Mouse (Mus musculus): Measurements from ENCODE around the gene Borcs7. TPM values are rescaled to one million over a fixed set of nuclear protein-coding genes. Genes with fewer than 3 reads are reported as not detected.

Gene Borcs7
- total RNA-seq (2021), result 10 to 100 TPM; 21.4 to 23.7 TPM

DNA sequence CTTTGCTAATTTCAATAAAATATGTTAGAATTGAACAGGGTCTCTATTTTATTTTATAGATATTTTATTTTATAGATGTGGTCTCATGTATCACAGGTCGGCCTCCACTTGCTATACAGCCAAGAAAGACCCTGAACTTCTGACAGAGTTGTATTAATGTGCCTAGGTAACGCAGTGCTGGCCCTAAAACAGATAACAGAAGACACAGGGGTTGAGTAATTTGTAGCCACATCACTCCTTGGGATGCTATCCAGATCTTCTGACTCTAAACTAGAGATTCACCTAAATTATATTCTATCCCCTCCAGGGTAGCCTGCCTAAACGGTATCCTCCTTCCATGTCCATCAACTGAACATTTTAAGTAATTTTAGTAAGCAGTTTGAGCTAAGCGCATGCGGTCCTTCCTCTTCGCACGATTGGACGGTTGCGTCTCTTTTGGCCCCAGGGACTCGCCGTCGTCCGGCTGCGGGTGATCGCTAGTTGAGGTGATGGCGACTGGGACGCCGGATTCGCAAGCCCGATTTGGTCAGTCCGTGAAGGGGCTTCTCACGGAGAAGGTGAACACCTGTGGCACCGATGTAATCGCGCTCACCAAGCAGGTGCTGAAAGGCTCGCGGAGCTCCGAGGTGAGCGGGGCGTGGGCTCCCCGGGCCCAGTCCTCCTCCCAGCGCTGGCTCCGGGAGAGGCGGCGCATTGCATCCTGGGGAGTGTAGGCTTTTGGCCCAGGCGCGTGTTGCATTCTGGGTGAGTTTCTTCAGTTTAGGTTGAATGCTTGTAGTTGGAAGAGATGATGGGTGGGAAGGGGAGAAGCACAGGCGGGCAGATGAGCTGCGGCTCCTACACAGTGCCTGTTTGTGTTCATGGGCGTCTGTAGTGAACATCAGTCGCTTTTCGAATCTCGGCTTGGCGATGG is at the start of gene Borcs7:
Borcs7 (plus strand) TSS at position 447 of the 913 bp plus-strand sequence.
- intact Hi-C loops (cut with DNase I), result no loop called here
- peak; percentile 83 to 90 for DNase-seq (ENCODE audit: extremely low spot score in 1 of 2, low spot score in 2 of 2)

DNA sequence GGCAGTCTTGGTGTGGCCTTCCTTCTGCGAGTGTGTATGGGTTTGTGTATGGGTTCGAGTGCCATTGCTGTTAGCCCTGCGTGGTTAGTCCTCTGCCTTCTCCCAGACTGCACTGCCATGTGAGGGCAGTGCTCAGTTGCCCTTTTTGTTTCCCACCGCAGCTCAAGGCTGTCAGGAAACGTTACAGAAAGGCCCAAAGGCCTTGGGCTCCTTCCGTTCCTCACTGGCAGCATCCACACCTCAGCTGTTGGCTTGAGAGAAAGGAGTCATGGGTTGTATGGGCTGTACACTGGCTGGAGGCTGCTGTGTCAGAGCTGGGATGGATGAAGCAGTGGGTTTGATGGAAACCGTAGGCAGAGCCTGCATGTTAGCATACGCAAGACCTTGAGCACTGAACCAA is 48.9 kb upstream of the Borcs7 start:
- no peak for DNase-seq (ENCODE audit: extremely low spot score in 1 of 2, low spot score in 2 of 2)
- intact Hi-C loops (cut with DNase I), result loop anchor here (5.0 kb wide), 1 partner anchor 38 kb away; no protein-coding TSS in a partner anchor

DNA sequence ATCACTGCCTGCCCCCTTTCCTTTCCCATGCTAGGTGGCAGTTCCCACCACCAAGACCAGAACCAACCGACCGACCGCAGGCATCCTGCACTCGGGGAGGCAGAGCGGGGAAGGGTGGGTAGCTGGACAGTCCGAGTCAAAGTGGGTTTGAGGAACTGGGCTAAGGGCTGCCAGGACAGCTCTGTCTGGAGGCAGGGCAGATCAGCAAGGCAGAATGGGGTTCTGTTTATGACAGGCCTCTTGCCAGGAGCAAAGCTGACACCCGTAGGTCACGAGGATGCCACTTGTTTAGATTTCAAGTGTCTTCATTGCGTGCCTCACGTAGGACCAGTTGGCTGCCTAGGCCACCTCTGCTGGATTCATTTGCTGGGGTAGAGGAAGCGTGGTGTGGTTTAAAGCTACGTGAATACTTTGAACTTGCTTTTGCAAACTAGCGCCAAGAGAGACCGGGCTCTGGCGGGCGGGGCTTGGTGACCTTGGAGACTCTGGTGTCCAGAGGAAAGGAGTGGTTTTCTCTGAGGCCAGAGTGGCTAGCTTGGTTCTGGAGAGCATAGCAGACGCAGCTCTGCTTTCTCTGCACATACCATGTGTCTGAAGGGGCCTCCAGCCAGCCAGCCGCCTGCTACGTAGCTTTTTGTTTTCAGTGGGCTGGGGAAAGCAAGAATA is 48.2 kb upstream of the Borcs7 start:
- intact Hi-C loops (cut with DNase I), result loop anchor here (5.0 kb wide), 1 partner anchor 39 kb away; no protein-coding TSS in a partner anchor
- DNase-seq (ENCODE audit: extremely low spot score in 1 of 2, low spot score in 2 of 2), result peak in 1 of 2 experiments; percentile 78

DNA sequence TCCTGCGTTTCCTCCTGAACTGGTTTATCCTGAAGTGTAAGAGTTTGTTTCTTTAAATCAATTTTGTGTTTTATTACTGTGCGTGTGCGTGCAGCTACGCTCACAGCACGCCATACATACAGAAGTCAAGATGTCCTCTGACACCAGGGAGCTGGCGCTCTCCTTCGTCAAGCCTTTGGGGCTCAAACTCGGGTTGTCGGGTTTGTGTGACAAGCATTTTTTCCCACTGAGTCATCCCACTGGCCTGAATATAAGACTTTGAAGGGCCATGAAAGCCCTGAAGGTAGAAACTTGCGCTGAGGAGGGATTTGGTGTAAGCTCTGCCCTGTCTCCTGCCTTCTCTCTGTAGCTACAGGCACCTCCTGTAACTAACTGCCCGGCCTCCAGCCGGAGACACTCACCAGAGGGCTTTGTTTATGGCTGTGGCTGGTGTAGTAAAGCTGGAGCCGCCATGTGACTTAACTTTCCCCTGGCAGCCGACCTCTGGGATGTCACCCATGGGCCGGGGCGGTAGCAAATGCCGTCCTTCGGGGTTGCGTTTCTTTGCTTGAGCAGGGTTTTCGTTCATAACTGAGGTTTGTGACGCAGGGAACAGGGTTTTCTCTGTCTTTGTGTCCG is 47.5 kb upstream of the Borcs7 start:
- intact Hi-C loops (cut with DNase I), result loop anchor here (5.0 kb wide), 1 partner anchor 40 kb away; no protein-coding TSS in a partner anchor
- DNase-seq (ENCODE audit: extremely low spot score in 1 of 2, low spot score in 2 of 2), result no peak

DNA sequence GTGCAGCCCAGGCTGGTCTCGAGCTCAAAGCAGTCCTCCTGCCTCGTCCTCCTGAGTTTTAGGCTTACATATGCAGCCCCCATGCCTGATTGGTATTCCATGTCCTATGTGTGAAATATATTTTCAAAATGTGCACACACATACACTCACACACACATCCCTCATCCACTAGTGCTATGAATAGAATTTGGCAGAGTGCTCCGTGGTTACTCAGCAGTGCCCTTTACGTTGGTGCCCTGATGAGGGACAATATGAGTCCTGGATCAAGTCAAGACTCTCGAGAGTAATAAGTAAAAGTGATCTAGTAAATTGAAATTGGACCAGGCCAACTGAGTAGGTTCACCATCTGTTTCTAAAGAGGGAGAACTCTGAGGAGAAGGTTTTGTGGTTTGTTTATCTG is 46.5 kb upstream of the Borcs7 start:
- DNase-seq (ENCODE audit: extremely low spot score in 1 of 2, low spot score in 2 of 2), result no peak

DNA sequence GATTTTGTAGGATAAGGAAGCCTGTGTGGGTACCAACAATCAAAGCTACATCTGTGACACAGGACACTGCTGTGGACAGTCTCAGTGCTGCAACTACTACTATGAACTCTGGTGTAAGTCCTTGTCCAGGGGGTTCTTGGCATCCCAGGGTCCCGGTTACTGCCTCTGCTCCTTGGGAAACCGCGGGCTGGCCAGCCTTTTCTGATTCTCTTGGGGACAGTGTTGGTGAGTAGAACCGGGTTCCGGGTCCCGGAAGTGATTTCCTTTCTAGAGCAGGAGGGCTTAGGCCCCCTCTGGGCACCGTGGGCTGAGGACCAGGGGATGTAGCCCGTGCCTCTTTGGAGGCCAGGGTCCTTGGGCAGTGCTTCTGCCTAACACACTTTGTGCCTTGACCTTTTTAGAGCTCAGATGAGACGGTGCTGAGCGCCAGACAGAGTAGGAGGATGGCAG is 45.3 kb upstream of the Borcs7 start:
- no peak for DNase-seq (ENCODE audit: extremely low spot score in 1 of 2, low spot score in 2 of 2)
- intact Hi-C loops (cut with DNase I), result loop anchor here (5.0 kb wide), 1 partner anchor 42 kb away; no protein-coding TSS in a partner anchor

More for the DNA sequence above, 46.5 kb upstream of the Borcs7 start:
- intact Hi-C loops (cut with DNase I), result loop anchor here (5.0 kb wide), 1 partner anchor 41 kb away; no protein-coding TSS in a partner anchor

DNA sequence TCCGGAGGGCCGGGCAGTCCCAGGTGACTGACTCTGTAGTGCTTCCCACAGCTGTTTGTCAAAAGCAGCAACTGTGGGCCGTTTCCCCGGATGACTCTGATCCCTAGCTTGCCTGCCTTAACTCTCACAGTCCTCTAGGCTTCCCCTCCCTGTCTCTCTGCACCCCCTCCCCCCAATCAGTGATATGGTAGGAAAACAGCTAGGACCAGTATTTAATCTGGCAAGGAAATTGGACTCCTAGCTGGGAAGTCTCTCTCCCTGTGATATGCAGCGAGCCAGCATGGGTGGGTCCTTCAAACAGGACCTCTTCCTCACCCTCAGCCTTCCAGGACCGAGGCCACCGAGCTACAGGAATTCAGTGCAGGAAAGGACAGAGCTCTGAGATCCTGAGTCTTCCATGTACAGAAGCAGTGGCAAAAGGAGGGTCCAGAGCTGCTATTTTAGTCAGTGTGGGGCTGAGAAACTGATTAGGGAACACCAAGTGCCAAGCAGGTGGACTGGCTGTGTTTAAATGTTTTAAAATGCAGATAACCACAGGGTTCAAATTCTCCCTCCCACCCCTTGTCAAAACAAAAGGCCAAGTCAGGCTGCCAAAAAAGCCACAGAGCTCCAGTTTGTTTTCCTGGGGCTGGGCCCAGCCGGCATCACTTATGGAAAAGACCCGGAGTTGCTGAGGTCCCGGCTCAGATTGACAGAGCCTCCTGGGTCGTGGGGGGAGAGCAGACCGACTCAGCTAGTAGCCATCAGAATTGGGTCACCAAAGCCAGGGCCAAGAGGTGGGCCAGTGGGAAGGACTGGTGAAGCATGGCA is 44.7 kb upstream of the Borcs7 start:
- peak; percentile 40 to 68 for DNase-seq (ENCODE audit: extremely low spot score in 1 of 2, low spot score in 2 of 2)
- intact Hi-C loops (cut with DNase I), result loop anchor here (5.0 kb wide), 1 partner anchor 43 kb away; no protein-coding TSS in a partner anchor

DNA sequence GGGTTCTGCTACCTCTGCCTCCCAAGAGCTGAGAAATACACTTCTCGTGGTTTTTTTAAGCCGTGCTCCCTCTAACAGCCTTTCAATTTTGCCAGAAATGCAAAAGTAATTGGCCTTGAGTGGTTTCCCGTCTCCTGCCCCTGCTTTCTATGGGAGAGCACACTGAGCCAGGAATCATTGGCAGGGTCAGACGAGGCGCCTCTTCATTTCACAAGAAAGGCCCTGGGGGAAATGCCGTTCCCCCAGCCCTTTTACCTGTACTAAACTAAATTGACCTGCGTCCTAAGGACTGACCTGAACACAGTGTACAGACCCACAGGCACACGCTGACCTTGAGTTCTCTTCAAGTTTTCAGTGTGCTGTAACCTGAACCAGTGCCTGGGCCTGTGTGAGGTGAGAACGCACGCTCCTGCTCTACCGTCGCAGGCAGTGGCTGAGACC is 43.6 kb upstream of the Borcs7 start:
- DNase-seq (ENCODE audit: extremely low spot score in 1 of 2, low spot score in 2 of 2), result no peak
- intact Hi-C loops (cut with DNase I), result no loop called here

DNA sequence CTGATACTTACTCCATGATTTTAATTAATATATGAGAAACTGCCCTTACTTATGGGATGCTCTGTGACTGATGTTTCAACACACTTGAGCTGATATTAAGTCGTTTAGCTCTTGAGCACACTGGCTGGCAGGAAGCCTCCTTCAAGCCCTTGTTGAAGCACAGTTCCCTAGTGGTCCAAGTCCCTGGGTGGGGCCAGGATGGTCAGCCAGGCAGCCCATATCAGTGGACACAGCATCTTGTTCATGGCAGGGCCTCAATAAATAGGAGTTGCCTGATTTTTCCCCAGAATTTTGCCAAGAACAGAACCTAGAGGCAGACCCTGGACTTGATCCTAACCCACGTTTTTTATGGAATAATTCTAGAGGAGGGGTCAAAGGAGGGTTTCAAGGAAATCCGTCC is 42.5 kb upstream of the Borcs7 start:
- no peak for DNase-seq (ENCODE audit: extremely low spot score in 1 of 2, low spot score in 2 of 2)
- intact Hi-C loops (cut with DNase I), result no loop called here

DNA sequence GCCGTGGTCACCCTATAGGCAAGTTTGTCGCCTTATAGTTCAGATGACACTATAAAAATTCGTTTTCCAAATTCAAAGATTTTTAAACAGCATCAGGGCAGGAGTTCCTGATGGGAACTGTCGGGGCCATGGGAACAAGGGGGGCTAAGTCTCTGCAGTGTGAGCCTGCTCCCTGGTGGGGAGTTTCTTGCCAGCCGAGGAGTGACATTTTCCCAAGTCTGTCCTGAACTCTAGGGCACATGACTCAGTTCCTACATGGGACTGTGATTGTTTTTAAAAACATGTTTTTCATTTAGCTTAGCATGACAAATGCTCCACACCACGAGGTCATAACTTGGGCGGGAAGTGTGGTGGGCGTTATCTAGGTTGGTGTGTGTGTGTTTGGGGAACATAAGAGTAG is 41.9 kb upstream of the Borcs7 start:
- intact Hi-C loops (cut with DNase I), result no loop called here
- no peak for DNase-seq (ENCODE audit: extremely low spot score in 1 of 2, low spot score in 2 of 2)

DNA sequence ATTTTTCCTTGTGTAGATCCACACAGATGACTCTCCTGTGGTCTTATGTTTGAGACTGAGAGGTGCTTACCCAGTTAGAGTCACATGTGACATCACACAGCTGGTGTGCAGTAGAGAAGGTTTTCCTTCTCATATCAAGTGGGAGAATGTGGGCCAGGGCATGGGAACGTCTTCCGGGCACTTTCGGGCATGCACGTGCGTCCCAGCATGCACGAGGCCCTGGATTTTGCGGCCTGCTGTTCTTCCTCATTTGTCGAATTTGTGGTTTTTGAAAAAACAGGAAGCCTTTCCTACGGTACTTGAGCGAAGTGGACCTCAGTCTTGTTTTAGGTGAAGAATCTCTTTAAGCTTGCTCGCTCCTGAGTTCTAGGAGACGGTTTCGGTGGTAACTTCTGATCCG is 41.1 kb upstream of the Borcs7 start:
- DNase-seq (ENCODE audit: extremely low spot score in 1 of 2, low spot score in 2 of 2), result no peak
- intact Hi-C loops (cut with DNase I), result no loop called here

DNA sequence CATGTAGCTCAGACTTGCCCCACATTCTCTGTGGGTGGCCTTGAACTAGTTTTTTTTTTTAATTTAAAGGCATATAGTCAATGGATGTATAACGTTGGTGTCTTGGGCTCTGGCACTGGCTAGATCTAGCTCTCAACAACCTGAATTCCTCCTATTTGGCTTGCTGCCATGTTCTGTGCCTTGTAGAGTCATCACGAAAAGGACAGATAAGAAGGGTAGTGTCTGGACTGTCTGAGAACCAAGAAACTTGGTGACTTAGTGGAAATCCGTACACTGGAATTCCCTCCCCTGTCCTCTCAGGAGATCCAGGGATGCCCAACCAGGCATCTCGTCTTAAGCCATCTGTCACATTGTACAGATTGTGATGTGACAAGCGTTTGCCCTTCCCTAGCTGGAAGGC is 36.5 kb upstream of the Borcs7 start:
- no peak for DNase-seq (ENCODE audit: extremely low spot score in 1 of 2, low spot score in 2 of 2)
- intact Hi-C loops (cut with DNase I), result no loop called here

DNA sequence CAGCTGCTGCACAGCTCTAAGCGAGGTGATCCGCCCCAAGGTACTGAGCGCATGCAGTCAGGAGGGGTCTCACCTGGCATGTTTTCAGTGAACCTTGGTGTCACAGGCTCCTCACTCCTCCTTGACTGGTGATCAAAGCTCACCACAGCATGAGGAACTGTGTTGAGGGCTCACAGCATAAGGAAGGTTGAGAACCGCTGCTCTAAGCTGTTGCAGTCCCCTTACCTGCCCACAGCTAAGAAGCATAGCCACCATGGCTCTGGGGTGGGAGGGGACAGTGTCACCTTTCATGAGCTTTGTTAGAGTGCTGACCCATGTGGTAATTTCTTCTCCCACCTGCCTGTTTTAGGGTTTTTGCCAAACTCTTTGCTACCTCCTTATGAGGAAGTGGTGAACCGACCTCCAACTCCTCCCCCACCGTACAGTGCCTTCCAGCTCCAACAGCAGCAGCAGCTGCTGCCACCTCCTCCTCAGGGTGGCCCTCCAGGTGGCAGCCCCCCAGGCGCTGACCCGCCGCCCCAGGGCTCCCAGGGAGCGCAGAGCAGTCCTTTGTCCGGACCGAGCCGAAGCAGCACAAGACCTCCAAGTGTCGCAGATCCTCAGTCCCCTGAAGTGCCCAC is 36.0 kb upstream of the Borcs7 start:
- intact Hi-C loops (cut with DNase I), result no loop called here
- DNase-seq (ENCODE audit: extremely low spot score in 1 of 2, low spot score in 2 of 2), result no peak

DNA sequence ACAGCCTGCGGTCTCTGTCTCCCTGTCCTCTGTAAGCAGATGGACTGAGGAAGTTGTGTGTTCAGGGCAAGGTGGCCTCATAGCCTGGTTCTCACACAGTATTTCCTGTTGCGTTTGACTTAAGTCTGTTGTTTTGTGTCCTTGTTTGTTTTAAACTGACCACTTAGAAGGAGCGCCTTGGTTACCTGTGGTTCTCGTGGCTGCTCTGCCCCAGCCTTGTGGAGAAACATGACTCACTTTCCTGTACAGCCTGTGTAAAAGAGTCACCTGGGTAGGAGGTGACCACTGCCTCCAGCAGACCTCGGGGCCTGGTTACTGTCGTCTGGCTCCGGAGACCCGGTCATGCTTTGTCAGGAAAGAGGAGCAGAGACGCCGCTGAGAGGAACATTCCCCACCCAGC is 34.1 kb upstream of the Borcs7 start:
- intact Hi-C loops (cut with DNase I), result loop anchor here (5.0 kb wide), 1 partner anchor 48 kb away; no protein-coding TSS in a partner anchor
- DNase-seq (ENCODE audit: extremely low spot score in 1 of 2, low spot score in 2 of 2), result no peak

DNA sequence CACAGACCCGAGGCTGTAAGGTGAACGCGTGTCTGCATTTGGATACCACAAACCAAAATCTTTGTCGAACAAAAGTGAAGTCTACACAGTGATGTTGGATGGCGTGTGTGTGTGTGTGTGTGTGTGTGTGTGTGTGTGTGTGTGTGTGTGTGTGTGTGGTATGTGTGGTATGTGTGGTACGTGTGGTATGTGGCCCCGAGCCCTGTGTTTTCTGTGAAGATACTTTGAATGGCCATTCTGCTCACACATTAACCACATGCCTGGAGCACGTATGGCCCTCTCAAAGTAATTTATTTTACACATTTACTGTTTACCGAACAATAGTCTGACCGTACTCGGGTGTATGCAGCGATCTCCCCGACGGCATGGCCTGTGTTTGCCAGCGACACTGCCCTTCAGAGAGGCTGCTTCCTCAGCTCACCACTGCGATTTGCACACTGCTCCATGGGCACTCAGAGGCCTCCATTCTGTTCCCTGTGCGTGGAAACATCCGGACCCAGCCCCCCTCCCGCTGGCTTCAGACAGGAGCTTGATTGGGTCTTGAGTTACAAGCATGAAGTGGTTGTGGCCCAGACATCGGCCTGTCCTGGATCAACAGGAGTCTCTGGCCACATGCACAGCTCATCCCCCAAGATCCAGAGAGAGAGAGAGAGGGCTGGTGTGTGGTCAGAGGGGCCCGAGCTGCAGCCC is 33.4 kb upstream of the Borcs7 start:
- intact Hi-C loops (cut with DNase I), result loop anchor here (5.0 kb wide), 1 partner anchor 49 kb away; no protein-coding TSS in a partner anchor
- no peak for DNase-seq (ENCODE audit: extremely low spot score in 1 of 2, low spot score in 2 of 2)

DNA sequence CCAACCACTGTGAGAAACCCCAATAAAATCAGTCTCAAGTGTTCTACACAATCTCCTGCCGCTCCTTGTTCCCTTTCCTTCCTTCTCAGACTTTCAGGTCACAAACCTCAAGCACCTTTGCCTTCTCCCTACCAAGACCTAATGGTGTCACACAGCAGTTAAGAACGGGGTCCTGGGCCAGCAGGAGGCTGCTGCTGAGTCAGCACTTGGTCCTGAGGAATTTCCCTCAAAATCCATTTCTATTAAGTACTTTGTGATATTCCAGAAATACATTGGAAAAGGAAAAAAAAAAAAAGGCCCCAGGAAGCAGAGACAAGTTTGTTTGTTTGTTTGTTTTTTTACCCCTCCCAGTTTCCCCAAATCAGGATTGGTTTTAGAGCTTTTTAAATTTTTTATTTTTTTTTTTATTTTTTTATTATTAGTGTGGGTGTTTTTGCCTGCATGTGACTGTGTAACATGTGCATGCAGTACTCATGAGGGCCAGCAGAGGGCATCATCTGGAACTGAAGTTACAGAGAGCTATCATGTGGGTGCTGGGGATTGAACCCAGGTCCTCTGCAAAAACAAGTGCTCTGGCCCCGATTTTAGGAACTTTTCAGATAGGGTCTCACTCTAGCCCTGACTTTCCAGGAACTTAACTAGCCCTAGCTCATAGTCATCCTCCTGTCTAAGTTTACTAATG is 32.2 kb upstream of the Borcs7 start:
- intact Hi-C loops (cut with DNase I), result loop anchor here (5.0 kb wide), 1 partner anchor 50 kb away; no protein-coding TSS in a partner anchor
- peak in 1 of 2 experiments; percentile 53 for DNase-seq (ENCODE audit: extremely low spot score in 1 of 2, low spot score in 2 of 2)

DNA sequence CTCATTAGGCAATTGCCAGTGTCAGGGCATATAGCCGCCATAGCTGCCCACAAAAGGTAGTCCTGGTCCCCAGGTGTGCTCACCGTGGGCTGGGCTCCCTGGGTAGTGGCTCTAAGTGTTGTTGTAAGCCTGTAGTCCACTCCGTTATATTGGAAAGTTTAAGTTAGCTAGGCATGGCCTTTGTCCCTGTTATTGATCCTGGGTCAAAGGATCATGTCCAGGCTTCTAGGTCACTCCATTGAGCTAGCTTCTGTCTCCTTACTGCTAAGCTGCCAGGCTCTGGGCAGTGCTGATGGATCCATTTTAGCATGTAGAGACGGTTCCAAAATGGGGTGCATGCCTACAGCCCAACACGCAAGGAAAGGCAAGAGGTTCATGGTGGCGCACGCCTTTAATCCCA is 31.4 kb upstream of the Borcs7 start:
- intact Hi-C loops (cut with DNase I), result loop anchor here (5.0 kb wide), 1 partner anchor 51 kb away; no protein-coding TSS in a partner anchor
- DNase-seq (ENCODE audit: extremely low spot score in 1 of 2, low spot score in 2 of 2), result no peak

Data from left cerebral cortex, postnatal 10 days (tissue).